Mouse (Mus musculus) ES-E14 (cell line): Measurements from ENCODE around the gene Cnot3. TPM values are rescaled to one million over a fixed set of nuclear protein-coding genes. Genes with fewer than 3 reads are reported as not detected.

Experiments used
- DNase-seq: peaks from one replicate; pipeline ENCODE4 v3.0.0-alpha.2; 2013; ENCODE audit warnings: low read depth, low spot score
- H3K27ac ChIP-seq: 2 replicates; pipeline ENCODE4 v1.5.1; 2012; ENCODE audit warnings: low read depth, mild to moderate bottlenecking, low read length, moderate library complexity, mixed read lengths; ENCODE audit not compliant: poor library complexity, insufficient read depth, severe bottlenecking
- H3K36me3 ChIP-seq: 2 replicates; pipeline ENCODE4 v1.6.1; 2012; ENCODE audit warnings: mild to moderate bottlenecking, low read length, moderate library complexity, mixed read lengths; ENCODE audit not compliant: control insufficient read depth, poor library complexity, insufficient read depth, severe bottlenecking
- H3K4me1 ChIP-seq, 2 experiments: fragments of 150-350 bp in 1 of 2; sonication (generic) in 1 of 2; 2 replicates each; pipeline ENCODE4 v1.6.1; 2012; ENCODE audit warnings: low read length in 2 of 2, mild to moderate bottlenecking in 1 of 2, mixed read lengths in 1 of 2; ENCODE audit not compliant: control insufficient read depth in 2 of 2, insufficient read depth in 2 of 2, poor library complexity in 1 of 2
- H3K4me3 ChIP-seq, 2 experiments: fragments of 150-350 bp in 1 of 2; sonication (generic) in 1 of 2; 2 replicates each; pipeline ENCODE4 v1.5.1; 2012; ENCODE audit warnings: low read length in 2 of 2, low read depth in 1 of 2, mild to moderate bottlenecking in 1 of 2, mixed read lengths in 1 of 2; ENCODE audit not compliant: insufficient read depth in 1 of 2, poor library complexity in 1 of 2, severe bottlenecking in 1 of 2
- H3K9ac ChIP-seq: 2 replicates; pipeline ENCODE4 v1.6.1; 2012; ENCODE audit warnings: low read depth, mild to moderate bottlenecking, low read length, mixed read lengths; ENCODE audit not compliant: poor library complexity, insufficient read depth, severe bottlenecking
- H3K9me3 ChIP-seq: fragments of 150-350 bp; sonication (generic); 2 replicates; pipeline ENCODE4 v1.6.1; 2012; ENCODE audit warnings: low read depth, mild to moderate bottlenecking, low read length; ENCODE audit not compliant: control insufficient read depth, insufficient read depth
- CHD2 ChIP-seq: IDR thresholded peaks from 2 replicates; pipeline ENCODE4 v1.6.1; 2014; ENCODE audit warnings: mild to moderate bottlenecking, low read depth, low read length, inconsistent platforms
- HCFC1 ChIP-seq: IDR thresholded peaks from 2 replicates; pipeline ENCODE4 v1.6.1; 2012; ENCODE audit warnings: low read length, inconsistent platforms, borderline replicate concordance; ENCODE audit not compliant: insufficient read depth
- MAFK ChIP-seq: IDR thresholded peaks from 2 replicates; pipeline ENCODE4 v1.6.1; 2014; ENCODE audit warnings: mild to moderate bottlenecking, low read depth, low read length, inconsistent platforms; ENCODE audit not compliant: insufficient read depth
- ZC3H11A ChIP-seq: IDR thresholded peaks from 2 replicates; pipeline ENCODE4 v1.6.1; 2012; ENCODE audit warnings: low read depth, mild to moderate bottlenecking, inconsistent platforms, low read length, borderline replicate concordance
- ZNF384 ChIP-seq: IDR thresholded peaks from 2 replicates; pipeline ENCODE4 v1.6.1; 2012; ENCODE audit warnings: low read depth, low read length, inconsistent platforms
- in situ Hi-C, 2 experiments: fragments of 600-800 bp; cut with MboI; formaldehyde crosslinking; loops; one replicate each; pipeline ENCODE4 v1.15.1; 2025; ENCODE audit warnings: low sequenced_read_pairs in 2 of 2, inconsistent platforms in 1 of 2; ENCODE audit not compliant: unreplicated experiment in 2 of 2
- total RNA-seq: library from RNA; depleted of rRNA; stranded (reverse); fragments of 300-350 nt; gene quantifications from 2 replicates; pipeline ENCODE4 v1.2.3, GENCODE M21; 2012

Cnot3 gene
- total RNA-seq, 1 experiment, result 47.3 TPM

GRCm38 (mm10) chr7:3616057-3616388 is 29.0 kb upstream of the Cnot3 start, which contains the start of gene Oscar:
Gene Oscar (minus strand): TSS chr7:3616157.
- peaks cover 0 to 5% of the 10 kb centered on the region in 2 experiments; a peak in 1 of 4 replicates for H3K4me1 ChIP-seq
- no peak for TF ChIP-seq ZNF384
- TF ChIP-seq HCFC1, result no peak
- TF ChIP-seq CHD2, result no peak
- TF ChIP-seq ZC3H11A, result no peak
- TF ChIP-seq MAFK, result no peak
- no peak within 1 kb of the TSS for H3K27ac ChIP-seq
- no peaks in the 10 kb centered on the region for H3K9me3 ChIP-seq
- peaks cover 12% of the 10 kb centered on the region for H3K36me3 ChIP-seq
- no peak within 1 kb of the TSS for H3K9ac ChIP-seq
- peak within 1 kb of the TSS; percentile 18 to 98; a peak in 3 of 4 replicates for H3K4me3 ChIP-seq
- DNase-seq, result no peak
- in situ Hi-C loops, result no loop called here

- no peaks in the 10 kb centered on the region for H3K9me3 ChIP-seq
- no peak overlapping the region for H3K9ac ChIP-seq
- H3K27ac ChIP-seq, result no peak overlapping the region
- in situ Hi-C loops, result no loop called here
- H3K4me3 ChIP-seq, result peak overlapping the region; percentile 18 to 98; a peak in 3 of 4 replicates
- peaks cover 0 to under 1% of the 10 kb centered on the region in 2 experiments; a peak in 1 of 4 replicates for H3K4me1 ChIP-seq
- DNase-seq, result no peak
- H3K36me3 ChIP-seq, result peaks cover 13% of the 10 kb centered on the region
- TF ChIP-seq HCFC1 (no peak), ZNF384 (peak; percentile 90), CHD2 (no peak)
These were observed 28.5 kb upstream of the Cnot3 start for GRCm38 (mm10) chr7:3616389-3617241.

DNA sequence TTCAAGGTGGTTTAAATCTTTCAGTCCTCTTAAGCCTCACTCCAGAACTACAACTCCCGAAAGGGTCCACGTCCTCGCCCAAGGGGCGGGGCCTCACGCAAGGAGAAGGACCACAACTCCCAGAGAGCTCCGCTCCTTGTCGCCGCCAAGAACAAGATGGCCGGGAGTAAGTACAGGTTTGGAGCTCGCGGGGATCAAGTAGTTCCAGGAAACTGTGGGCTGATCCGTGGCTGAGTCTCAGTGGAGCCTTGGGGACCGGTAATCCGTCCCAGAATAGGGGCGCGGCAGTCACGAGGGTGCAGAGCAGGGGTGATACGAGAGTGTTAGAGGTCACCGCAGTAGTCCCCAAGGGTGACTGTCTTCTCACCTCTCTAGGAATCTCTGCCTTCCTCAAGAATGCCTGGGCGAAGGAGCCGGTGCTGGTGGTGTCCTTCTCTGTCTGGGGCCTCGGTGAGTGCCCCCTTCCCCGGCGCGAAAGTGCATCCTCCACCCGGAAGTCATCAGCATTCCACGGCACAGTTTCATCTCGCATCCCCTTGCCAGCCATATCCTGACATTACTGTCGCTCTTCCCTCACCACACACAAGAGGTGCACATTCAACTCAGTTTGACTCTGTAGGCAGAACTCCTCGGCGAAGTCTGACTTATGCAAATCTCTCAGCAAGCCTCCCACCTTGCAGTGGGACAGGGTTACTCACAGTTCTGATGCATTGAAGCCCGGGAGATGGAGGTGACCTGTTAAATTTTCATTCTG is 27.6 kb upstream of the Cnot3 start, which contains the start of gene Ndufa3:
Ndufa3 (plus strand) TSS at position 132 of the 754 bp plus-strand sequence.
- H3K4me3 ChIP-seq, result peak within 1 kb of the TSS; percentile 82 to 98
- TF ChIP-seq CHD2 (no peak), MAFK (no peak), ZC3H11A (no peak), HCFC1 (peak; percentile 98), ZNF384 (no peak)
- in situ Hi-C loops, result no loop called here
- H3K9me3 ChIP-seq, result no peaks in the 10 kb centered on the region
- peak within 1 kb of the TSS; percentile 87 for H3K9ac ChIP-seq
- H3K36me3 ChIP-seq, result peaks cover 13% of the 10 kb centered on the region
- peak within 1 kb of the TSS; percentile 4; the same call in 1 of the 2 replicates for H3K27ac ChIP-seq
- peak; percentile 92 for DNase-seq
- H3K4me1 ChIP-seq, result no peaks in the 10 kb centered on the region

DNA sequence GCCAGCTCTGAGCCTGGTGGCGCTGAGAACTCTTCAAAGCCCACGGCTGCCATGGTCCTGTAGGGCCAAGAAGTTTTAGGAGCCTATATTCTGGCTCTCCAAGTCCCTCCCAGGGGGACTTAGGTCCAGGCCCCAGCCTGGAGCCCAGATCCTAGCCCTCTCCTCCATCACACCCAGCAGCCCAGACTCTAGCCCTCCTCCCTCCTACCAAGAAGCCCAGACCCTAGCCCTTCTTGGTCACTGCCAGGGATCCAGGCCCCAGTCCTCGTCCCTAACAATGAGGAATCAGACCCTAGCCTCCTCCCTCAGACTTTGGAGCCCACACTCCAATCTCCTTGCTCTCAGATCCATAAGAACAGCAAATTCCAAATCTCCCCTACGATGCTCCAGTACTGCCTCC is 16.0 kb upstream of the Cnot3 start:
- TF ChIP-seq MAFK, result no peak
- no peak for TF ChIP-seq HCFC1
- no peak for TF ChIP-seq CHD2
- TF ChIP-seq ZC3H11A, result no peak
- no peak for TF ChIP-seq ZNF384
- no peak for DNase-seq
- Histone ChIP-seq H3K27ac (no peak overlapping the region), H3K4me1 (no peaks in the 10 kb centered on the region), H3K9me3 (no peaks in the 10 kb centered on the region), H3K4me3 (peak overlapping the region; percentile 87 to 96), H3K36me3 (peaks cover 28% of the 10 kb centered on the region), H3K9ac (peak overlapping the region; percentile 89)
- in situ Hi-C loops, result no loop called here
